Mouse (Mus musculus): ENCODE measurements at regions not wholly inside any gene's neighbourhood (a gene's known extent, or its start where the extent isn't known, plus 50 kb on each side); places are given as distances from the start of the nearest gene placed in this dataset.

DNA sequence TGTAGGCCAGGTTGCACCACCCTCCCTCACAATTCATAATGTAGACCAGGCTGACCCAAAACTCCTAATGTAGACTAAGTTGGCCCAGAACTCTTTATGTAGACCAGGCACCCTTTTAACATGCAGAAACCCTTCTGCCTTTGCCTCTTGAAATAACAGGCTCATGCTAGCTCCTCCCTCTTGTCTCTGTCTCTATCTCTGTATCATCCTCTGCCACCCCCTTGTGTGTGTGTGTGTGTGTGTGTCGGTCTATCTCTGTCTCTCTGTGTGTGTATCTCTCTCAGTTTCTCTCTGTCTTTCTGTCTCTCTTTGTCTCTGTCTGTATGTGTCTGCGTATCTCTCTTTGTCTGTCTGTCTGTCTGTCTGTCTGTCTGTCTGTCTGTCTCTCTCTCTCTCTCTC lies 51.5 kb upstream of the Otos start:
- 98% methylated on average over 2 of the region's 2 CpGs for WGBS
- no peaks in the 10 kb centered on the region for H3K36me3 ChIP-seq (ENCODE audit: control insufficient read depth, insufficient read depth, low read length)
- H3K4me2 ChIP-seq (ENCODE audit: low read depth, low read length) = no peak overlapping the region
- ATAC-seq = no peak
- H3K9me3 ChIP-seq (ENCODE audit: control insufficient read depth, low read length) = no peaks in the 10 kb centered on the region
- no peak overlapping the region for H3K9ac ChIP-seq (ENCODE audit: low read depth, low read length)
- H3K27ac ChIP-seq (ENCODE audit: low read length) = no peak overlapping the region
- H3K4me1 ChIP-seq (ENCODE audit: control insufficient read depth, insufficient read depth, low read length) = peaks cover 8% of the 10 kb centered on the region
- no peaks in the 10 kb centered on the region for H3K27me3 ChIP-seq (replicated peaks; ENCODE audit: control insufficient read depth, insufficient read depth, low read length)
- no peak overlapping the region for H3K4me3 ChIP-seq (ENCODE audit: low read length)

DNA sequence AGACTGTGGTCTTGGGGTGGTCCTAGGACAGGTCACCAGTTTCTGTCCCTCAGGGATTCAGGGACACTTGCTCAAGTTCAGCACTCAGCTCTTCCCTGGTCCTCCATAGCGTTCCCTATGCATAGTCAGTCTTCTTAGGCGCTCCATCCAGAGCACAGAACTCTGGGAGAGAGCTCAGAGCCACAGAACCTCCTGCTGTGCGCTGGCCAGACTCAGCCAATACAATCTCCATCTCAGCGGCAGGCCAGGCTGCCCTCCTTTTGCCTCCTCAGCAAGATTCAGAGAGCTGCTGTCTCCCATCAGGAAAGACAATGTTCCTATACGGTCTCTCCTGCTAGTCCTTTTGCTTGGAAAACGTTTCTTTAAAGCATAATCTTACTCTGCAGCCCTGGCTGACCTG lies 51.1 kb upstream of the Otos start:
- no peak for ATAC-seq
- Histone ChIP-seq H3K9ac (ENCODE audit: low read depth, low read length) (no peak overlapping the region), H3K9me3 (ENCODE audit: control insufficient read depth, low read length) (no peaks in the 10 kb centered on the region), H3K4me1 (ENCODE audit: control insufficient read depth, insufficient read depth, low read length) (peaks cover 8% of the 10 kb centered on the region), H3K4me3 (ENCODE audit: low read length) (no peak overlapping the region), H3K27ac (ENCODE audit: low read length) (no peak overlapping the region), H3K4me2 (ENCODE audit: low read depth, low read length) (no peak overlapping the region), H3K36me3 (ENCODE audit: control insufficient read depth, insufficient read depth, low read length) (no peaks in the 10 kb centered on the region), H3K27me3 (replicated peaks; ENCODE audit: control insufficient read depth, insufficient read depth, low read length) (no peaks in the 10 kb centered on the region)
- 18% methylated on average over 6 of the region's 6 CpGs for WGBS

DNA sequence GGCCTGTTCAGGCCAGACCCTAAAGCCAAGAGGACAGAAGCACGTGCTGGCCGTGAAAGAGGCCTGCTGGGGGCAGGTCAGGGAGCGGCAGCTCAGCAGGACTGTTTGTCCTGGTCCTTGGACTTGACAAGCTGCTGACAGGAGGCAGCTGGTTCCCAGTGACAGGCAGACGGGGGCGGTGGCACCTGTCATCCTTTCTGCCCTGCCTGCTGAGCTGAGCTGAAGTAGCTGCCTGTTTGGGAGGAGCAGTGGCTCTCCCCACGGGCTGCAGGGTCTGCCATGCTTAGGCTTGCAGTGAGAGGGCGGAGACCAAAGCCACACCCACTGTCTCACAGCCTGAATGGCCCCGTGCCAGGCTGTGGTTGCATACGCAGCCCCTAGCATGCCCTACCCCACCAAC lies 50.4 kb upstream of the Otos start:
- Histone ChIP-seq H3K27me3 (replicated peaks; ENCODE audit: control insufficient read depth, insufficient read depth, low read length) (no peaks in the 10 kb centered on the region), H3K4me1 (ENCODE audit: control insufficient read depth, insufficient read depth, low read length) (peaks cover 8% of the 10 kb centered on the region), H3K9me3 (ENCODE audit: control insufficient read depth, low read length) (no peaks in the 10 kb centered on the region), H3K4me2 (ENCODE audit: low read depth, low read length) (no peak overlapping the region), H3K36me3 (ENCODE audit: control insufficient read depth, insufficient read depth, low read length) (no peaks in the 10 kb centered on the region), H3K27ac (ENCODE audit: low read length) (no peak overlapping the region), H3K4me3 (ENCODE audit: low read length) (no peak overlapping the region), H3K9ac (ENCODE audit: low read depth, low read length) (0 out of 2 replicates have a peak overlapping the region, but pooled peaks have one; percentile 30)
- 3% methylated on average over 9 of the region's 9 CpGs for WGBS
- peak; percentile 72 for ATAC-seq

DNA sequence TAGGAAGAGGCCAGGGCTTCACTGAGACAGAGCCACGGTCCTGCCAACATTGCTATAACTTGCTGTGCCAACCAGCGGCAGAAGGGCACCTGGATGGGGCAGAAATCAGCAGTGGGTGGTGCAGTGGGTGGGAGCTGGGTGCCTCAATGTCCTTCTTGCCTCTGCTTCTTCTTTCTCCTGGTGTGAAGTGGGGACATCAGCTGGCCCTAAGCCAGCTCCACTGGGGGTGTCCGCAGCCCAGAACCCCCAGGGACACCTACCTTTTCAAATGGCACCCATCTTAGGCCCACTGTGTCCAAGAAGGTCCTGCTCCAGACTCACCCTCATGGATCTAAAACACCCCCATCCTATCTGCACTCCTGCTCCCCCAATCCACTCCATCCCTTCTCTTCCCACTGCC lies 49.9 kb upstream of the Otos start:
- no peaks in the 10 kb centered on the region for H3K27me3 ChIP-seq (replicated peaks; ENCODE audit: control insufficient read depth, insufficient read depth, low read length)
- peaks cover 8% of the 10 kb centered on the region for H3K4me1 ChIP-seq (ENCODE audit: control insufficient read depth, insufficient read depth, low read length)
- H3K4me2 ChIP-seq (ENCODE audit: low read depth, low read length) = no peak overlapping the region
- no peaks in the 10 kb centered on the region for H3K36me3 ChIP-seq (ENCODE audit: control insufficient read depth, insufficient read depth, low read length)
- peak; percentile 16; the same call in 1 of the 2 replicates for ATAC-seq
- H3K9ac ChIP-seq (ENCODE audit: low read depth, low read length) = 0 out of 2 replicates have a peak overlapping the region, but pooled peaks have one; percentile 30
- H3K9me3 ChIP-seq (ENCODE audit: control insufficient read depth, low read length) = no peaks in the 10 kb centered on the region
- no peak overlapping the region for H3K4me3 ChIP-seq (ENCODE audit: low read length)
- WGBS = 88% methylated on average over 3 of the region's 3 CpGs
- H3K27ac ChIP-seq (ENCODE audit: low read length) = no peak overlapping the region

Data from intestine, embryonic 16.5 days (tissue).